Mouse (Mus musculus) heart, embryonic 12.5 days (tissue): ENCODE results near the gene Chrd. TPM values are rescaled to one million over a fixed set of nuclear protein-coding genes. Genes with fewer than 3 reads are reported as not detected.
A peak's percentile ranks its signal among the peaks of the same experiment; 100 is the strongest.

Experiments used
- ATAC-seq: fragments of 200-750 bp; cut with Nextera tagmentation; 2 replicates; pipeline ENCODE4 v1.8.0; 2017; ENCODE audit warnings: moderate TSS enrichment, moderate library complexity; ENCODE audit not compliant: insufficient number of reproducible peaks, low FRiP score
- H3K27ac ChIP-seq: fragments of 300-500 bp; sonication (generic); 2 replicates; pipeline ENCODE4 v1.5.1; 2016; ENCODE audit warnings: mild to moderate bottlenecking, moderate library complexity; ENCODE audit not compliant: poor library complexity, severe bottlenecking
- H3K27me3 ChIP-seq: fragments of 300-500 bp; sonication (generic); replicated peaks from 2 replicates; pipeline ENCODE4 v1.6.1; 2016; ENCODE audit warnings: mild to moderate bottlenecking, moderate library complexity
- H3K36me3 ChIP-seq: fragments of 300-500 bp; sonication (generic); 2 replicates; pipeline ENCODE4 v1.6.1; 2016; ENCODE audit warnings: mild to moderate bottlenecking, moderate library complexity
- H3K4me1 ChIP-seq: fragments of 300-500 bp; sonication (generic); replicated peaks from 2 replicates; pipeline ENCODE4 v1.6.1; 2016; ENCODE audit warnings: mild to moderate bottlenecking
- H3K4me2 ChIP-seq: fragments of 300-500 bp; sonication (generic); 2 replicates; pipeline ENCODE4 v1.6.1; 2016; ENCODE audit warnings: mild to moderate bottlenecking, moderate library complexity
- H3K4me3 ChIP-seq: fragments of 300-500 bp; sonication (generic); 2 replicates; pipeline ENCODE4 v1.5.1; 2016; ENCODE audit warnings: mild to moderate bottlenecking
- H3K9ac ChIP-seq: fragments of 300-500 bp; sonication (generic); 2 replicates; pipeline ENCODE4 v1.6.1; 2016; ENCODE audit warnings: mild to moderate bottlenecking, moderate library complexity
- H3K9me3 ChIP-seq: fragments of 300-500 bp; sonication (generic); replicated peaks from 2 replicates; pipeline ENCODE4 v1.6.1; 2016; ENCODE audit warnings: mild to moderate bottlenecking, moderate library complexity
- WGBS: fragments of 180-500 bp; shearing (Covaris S2); methylation state at CpG from one replicate; pipeline ENCODE4 v1.1.7; 2016; 5-methylcytosine and 5-hydroxymethylcytosine counted together
- polyA plus RNA-seq: library from polyadenylated mRNA; unstranded; fragments of >200 nt; fragmentation: Nextera tagmentation; extraction: Ambion mirVana; gene quantifications from 2 replicates; pipeline ENCODE4 v1.2.1, GENCODE M21; 2016

The Chrd gene
- 0.54 and 0.94 TPM in 2 replicates for polyA plus RNA-seq

DNA sequence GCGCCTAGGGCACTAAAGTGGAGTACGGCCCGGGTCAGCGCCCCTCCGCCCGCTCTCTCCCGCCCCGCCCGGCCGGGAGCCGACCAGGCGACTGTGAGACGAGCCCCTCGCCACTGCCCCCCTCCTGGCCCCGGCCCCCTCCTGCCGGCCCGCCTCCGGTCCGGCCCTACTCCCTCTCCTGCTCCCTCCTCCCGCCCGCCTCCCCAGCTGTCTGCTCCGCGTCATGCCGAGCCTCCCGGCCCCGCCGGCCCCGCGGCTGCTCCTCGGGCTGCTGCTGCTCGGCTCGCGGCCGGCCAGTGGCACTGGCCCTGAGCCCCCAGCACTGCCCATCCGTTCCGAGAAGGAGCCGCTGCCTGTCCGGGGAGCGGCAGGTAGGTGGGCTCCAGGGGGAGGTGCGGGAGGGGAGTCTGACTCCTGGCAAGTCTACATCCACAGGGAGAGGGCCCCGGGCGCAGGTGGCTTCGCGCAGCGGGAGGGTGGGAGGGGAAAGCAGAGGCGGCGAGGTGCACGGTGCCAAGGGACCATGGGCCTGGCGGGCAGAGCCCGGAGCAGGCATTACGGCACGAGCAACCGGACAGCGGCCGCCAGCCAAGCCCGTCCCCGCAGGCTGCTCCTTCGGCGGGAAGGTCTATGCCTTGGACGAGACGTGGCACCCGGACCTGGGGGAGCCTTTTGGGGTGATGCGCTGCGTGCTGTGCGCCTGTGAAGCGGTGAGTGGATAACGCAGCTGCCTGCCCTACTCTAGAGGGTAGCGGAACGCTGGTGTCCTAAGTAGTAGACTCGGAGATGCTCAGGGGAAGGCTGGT, at the start of gene Chrd:
TSS of gene Chrd (plus strand) at position 203 of the 806 bp plus-strand sequence.
- Histone ChIP-seq H3K27ac (no peak within 1 kb of the TSS), H3K27me3 (peaks cover 62% of the 10 kb centered on the region)
- peak; percentile 71 for ATAC-seq

DNA sequence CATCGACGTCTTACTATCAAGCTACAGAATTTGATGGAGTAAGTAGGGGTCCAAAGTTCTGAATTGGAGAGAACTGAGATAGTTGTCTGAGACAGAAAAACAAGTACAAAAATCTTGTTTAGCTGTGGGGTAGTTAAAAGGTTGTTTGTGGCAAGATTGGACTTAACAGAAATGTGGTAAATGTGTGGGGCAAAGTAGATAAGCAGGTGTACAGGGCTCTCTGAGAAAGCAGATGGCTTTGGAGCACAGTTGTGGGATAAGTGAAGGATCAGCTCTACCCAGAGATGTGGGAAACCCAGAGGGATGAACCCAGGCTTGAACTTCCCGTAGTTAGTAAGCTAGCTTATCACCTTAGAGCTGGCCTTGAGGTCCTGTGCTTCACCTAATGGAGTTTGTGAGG, 42.2 kb upstream of the Chrd start:
- Histone ChIP-seq H3K9ac (no peak overlapping the region), H3K4me3 (no peak overlapping the region), H3K4me2 (no peak overlapping the region), H3K36me3 (peaks cover 68% of the 10 kb centered on the region), H3K27ac (no peak overlapping the region), H3K27me3 (no peaks in the 10 kb centered on the region), H3K9me3 (no peaks in the 10 kb centered on the region), H3K4me1 (peaks cover 30% of the 10 kb centered on the region)
- ATAC-seq, result no peak
- 79% methylated on average over 3 of the region's 3 CpGs for WGBS

More for the DNA sequence above, at the start of gene Chrd:
- Histone ChIP-seq H3K4me3 (peak within 1 kb of the TSS; percentile 71), H3K9me3 (no peaks in the 10 kb centered on the region), H3K36me3 (no peaks in the 10 kb centered on the region), H3K4me2 (peak within 1 kb of the TSS; percentile 99), H3K9ac (peak within 1 kb of the TSS; percentile 79), H3K4me1 (peaks cover 19% of the 10 kb centered on the region)
- 1% methylated on average over 58 of the region's 70 CpGs for WGBS

DNA sequence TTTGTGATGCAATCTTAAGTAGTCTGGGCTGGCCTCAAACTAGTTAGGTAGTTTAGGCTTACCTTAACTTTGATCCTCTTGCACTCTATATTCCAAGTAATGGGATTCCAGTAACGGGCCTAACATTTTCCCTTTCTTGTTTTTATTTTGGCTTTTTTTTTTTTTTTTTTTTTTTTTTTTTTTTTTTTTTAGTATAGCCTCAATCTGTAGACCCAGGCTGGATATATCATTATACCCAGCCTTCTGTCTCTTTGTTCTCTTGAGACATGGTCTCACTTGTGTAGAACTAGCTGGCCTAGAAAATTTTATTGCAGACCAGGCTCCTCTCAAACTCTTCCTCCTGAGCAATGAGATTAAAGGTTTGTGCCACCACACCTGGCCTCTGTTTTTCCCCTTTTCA, 41.3 kb upstream of the Chrd start:
- Histone ChIP-seq H3K27ac (no peak overlapping the region), H3K27me3 (0 out of 2 replicates have a peak, but pooled peaks cover 5% of the 10 kb centered on the region), H3K4me1 (peaks cover 37% of the 10 kb centered on the region), H3K9me3 (no peaks in the 10 kb centered on the region), H3K36me3 (peaks cover 59% of the 10 kb centered on the region), H3K4me2 (no peak overlapping the region), H3K9ac (no peak overlapping the region), H3K4me3 (no peak overlapping the region)
- ATAC-seq, result no peak
- 78% methylated on average over 1 of the region's 1 CpGs for WGBS

DNA sequence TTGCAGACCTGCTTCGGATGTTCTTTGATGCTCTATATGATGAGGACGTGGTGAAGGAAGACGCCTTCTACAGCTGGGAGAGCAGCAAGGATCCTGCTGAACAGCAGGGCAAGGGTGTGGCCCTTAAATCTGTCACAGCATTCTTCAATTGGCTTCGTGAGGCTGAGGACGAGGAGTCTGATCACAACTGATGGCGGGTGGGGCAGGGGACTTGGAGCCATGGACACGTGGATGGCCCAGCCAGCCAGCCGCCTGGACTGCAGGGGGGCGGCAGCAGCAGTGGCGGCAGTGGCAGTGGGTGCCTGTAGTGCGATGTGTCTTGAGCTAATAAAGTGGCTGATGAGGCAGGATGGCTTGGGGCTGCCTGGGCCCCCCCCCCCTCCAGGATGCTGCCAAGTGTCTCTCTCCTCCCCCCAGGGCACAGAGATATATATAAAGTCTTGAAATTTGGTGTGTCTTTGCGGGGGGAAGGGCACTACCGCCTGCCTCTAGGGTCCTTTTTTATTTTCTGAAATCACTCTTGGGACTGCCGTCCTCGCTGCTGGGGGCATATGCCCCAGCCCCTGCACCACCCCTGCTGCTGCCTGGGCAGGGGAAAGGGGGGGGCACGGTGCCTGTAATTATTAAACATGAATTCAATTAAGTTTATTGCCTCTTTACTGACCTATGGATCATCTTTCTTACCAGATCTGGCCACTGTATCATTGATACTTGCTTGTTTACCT, 40.5 kb upstream of the Chrd start:
- Histone ChIP-seq H3K36me3 (peaks cover 51% of the 10 kb centered on the region), H3K4me2 (peak overlapping the region; percentile 86), H3K9ac (no peak overlapping the region), H3K4me1 (peaks cover 37% of the 10 kb centered on the region), H3K27me3 (0 out of 2 replicates have a peak, but pooled peaks cover 5% of the 10 kb centered on the region), H3K9me3 (no peaks in the 10 kb centered on the region), H3K4me3 (0 out of 2 replicates have a peak overlapping the region, but pooled peaks have one; percentile 6), H3K27ac (no peak overlapping the region)
- WGBS, result 46% methylated on average over 16 of the region's 16 CpGs
- ATAC-seq, result no peak

DNA sequence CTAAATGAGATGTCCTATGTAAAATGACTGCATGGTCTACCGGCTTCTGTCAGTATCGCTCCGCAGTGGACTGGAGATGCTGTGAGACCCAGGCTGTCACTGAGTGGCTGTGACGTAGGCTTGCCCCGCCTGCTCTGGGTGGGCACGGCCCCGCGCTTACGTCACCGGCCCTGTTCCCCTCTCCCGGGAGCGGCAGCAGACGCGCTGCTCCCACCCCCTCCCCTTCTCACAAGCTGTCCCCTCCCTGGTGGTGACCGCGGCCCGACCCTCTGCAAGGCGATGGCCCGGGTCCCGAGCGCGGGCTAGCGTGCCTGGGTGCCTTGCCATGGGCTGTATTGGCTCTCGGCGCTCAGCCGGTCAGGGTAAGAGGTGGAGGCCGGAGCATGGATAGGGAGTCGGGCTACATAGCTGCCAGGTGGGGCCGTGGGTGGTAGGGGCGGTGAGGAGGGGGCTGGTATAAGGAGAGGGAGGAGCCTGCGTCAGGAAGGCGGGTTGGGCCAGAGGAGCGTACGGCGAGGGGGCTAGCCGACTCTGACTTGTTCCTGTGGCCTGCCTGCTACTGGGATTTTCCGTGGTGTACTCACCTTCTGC, 39.7 kb upstream of the Chrd start, which contains the start of gene Fam131a:
TSS of gene Fam131a (plus strand) at position 131 of the 591 bp plus-strand sequence.
- Histone ChIP-seq H3K4me3 (peak within 1 kb of the TSS; percentile 62), H3K9ac (peak within 1 kb of the TSS; percentile 74), H3K4me2 (peak within 1 kb of the TSS; percentile 86), H3K27me3 (0 out of 2 replicates have a peak, but pooled peaks cover 5% of the 10 kb centered on the region), H3K4me1 (peaks cover 37% of the 10 kb centered on the region), H3K27ac (peak within 1 kb of the TSS; percentile 80), H3K9me3 (no peaks in the 10 kb centered on the region), H3K36me3 (peaks cover 43% of the 10 kb centered on the region)
- under 1% methylated on average over 37 of the region's 37 CpGs for WGBS
- peak; percentile 91 for ATAC-seq

DNA sequence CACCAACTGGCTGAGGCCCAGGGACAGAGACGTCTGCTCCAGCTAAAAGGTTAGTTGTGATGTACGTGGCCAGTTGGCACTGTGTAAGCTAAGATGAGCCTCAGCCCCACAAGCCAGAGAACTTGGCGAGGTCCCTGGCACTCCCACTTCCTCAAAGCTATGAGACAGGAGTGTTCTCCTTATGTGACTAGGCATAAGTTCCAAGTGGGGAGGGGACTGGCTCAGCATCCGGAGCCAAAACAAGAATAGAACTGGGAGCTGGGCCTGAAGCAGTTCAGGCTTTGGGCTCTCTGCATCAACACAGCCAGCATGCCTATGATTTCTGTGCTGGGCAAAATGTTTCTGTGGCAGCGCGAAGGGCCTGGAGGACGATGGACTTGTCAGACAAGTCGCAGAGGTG, 38.1 kb upstream of the Chrd start:
- no peaks in the 10 kb centered on the region for H3K9me3 ChIP-seq
- no peak overlapping the region for H3K9ac ChIP-seq
- H3K4me1 ChIP-seq, result peaks cover 37% of the 10 kb centered on the region
- no peak overlapping the region for H3K4me3 ChIP-seq
- 0 out of 2 replicates have a peak overlapping the region, but pooled peaks have one; percentile 72 for H3K4me2 ChIP-seq
- 69% methylated on average over 8 of the region's 8 CpGs for WGBS
- H3K36me3 ChIP-seq, result peaks cover 28% of the 10 kb centered on the region
- no peak for ATAC-seq
- peak overlapping the region; percentile 6; the same call in 1 of the 2 replicates for H3K27ac ChIP-seq
- H3K27me3 ChIP-seq, result 0 out of 2 replicates have a peak, but pooled peaks cover 5% of the 10 kb centered on the region

DNA sequence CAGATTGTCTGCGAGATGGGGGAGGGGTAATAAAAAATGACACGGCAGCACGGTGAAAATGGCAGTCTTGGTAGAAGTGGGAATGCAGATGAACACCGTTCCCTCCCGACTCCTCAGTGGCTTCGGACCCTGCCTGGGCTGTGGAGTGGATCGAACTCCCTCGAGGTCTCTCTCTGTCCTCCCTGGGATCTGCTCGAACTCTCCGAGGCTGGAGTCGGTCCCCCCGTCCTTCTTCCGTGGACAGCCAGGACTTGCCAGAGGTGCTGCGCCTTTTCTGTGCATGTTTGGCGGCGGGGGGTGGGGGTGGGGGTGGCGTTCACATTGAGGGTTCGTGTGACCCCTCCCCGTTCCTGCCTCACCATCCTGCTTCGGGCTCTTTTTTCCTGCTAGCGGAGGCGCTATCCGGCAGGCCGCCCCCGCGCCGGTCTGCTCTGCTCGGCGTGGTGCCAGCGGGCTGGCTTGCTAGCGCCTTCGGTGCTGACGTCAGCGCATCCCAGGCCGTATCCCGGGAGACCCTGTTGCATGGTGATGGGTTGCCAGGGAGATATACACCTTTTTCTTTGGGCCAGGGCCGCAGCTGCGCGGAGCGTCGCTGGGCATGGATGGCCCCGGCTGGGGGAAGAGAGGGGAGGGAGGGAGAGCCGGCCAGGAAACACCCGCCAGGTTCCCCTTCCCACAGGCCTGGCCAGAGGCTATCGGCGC, 37.2 kb upstream of the Chrd start:
- Histone ChIP-seq H3K4me3 (peak overlapping the region; percentile 39), H3K9ac (peak overlapping the region; percentile 62), H3K27ac (no peak overlapping the region), H3K9me3 (no peaks in the 10 kb centered on the region), H3K36me3 (peaks cover 21% of the 10 kb centered on the region), H3K27me3 (0 out of 2 replicates have a peak, but pooled peaks cover 5% of the 10 kb centered on the region), H3K4me2 (peak overlapping the region; percentile 72), H3K4me1 (peaks cover 37% of the 10 kb centered on the region)
- peak; percentile 63 for ATAC-seq
- 4% methylated on average over 44 of the region's 46 CpGs for WGBS

DNA sequence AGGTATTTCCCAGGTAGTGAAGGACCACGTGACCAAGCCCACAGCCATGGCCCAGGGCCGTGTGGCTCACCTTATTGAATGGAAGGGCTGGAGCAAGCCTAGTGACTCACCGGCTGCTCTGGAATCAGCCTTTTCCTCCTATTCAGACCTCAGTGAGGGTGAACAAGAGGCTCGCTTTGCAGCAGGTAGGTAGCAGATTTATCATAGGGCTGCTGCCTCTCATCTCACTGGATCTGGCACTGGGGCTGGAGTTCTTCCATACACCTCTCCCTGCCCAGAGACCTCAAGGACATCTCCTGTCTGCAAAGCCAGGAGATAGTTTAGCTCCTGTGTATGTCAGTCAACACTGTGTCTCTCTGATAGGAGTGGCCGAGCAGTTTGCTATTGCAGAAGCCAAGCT, 33.7 kb upstream of the Chrd start:
- Histone ChIP-seq H3K27ac (no peak overlapping the region), H3K9me3 (no peaks in the 10 kb centered on the region), H3K27me3 (0 out of 2 replicates have a peak, but pooled peaks cover 5% of the 10 kb centered on the region), H3K4me2 (no peak overlapping the region), H3K36me3 (0 out of 2 replicates have a peak, but pooled peaks cover 7% of the 10 kb centered on the region), H3K4me3 (no peak overlapping the region), H3K4me1 (peaks cover 39% of the 10 kb centered on the region), H3K9ac (no peak overlapping the region)
- 60% methylated on average over 5 of the region's 5 CpGs for WGBS
- ATAC-seq, result no peak

DNA sequence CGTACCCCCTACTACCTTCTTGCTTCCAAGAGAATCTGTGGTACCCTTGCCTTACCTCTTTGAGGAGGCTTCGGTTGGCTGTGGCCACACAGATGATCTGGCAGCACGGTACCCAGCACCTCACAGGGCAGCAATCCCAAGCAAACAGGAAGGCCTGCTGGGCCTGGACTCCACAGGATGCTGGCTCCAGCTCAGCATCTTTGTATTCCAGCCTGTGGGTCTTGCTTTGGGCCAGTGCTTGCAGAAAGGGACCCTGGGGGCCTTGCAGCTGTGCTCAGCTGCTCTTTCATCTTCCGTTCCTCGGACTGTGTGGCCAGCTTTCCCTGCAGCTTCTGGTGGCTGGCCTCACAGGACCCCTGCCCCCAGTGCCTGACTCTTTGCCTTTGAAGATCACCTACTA, 32.9 kb upstream of the Chrd start:
- Histone ChIP-seq H3K27ac (no peak overlapping the region), H3K36me3 (0 out of 2 replicates have a peak, but pooled peaks cover 7% of the 10 kb centered on the region), H3K4me1 (peaks cover 34% of the 10 kb centered on the region), H3K9ac (no peak overlapping the region), H3K27me3 (0 out of 2 replicates have a peak, but pooled peaks cover 5% of the 10 kb centered on the region), H3K4me2 (no peak overlapping the region), H3K4me3 (no peak overlapping the region), H3K9me3 (no peaks in the 10 kb centered on the region)
- 53% methylated on average over 5 of the region's 5 CpGs for WGBS
- no peak for ATAC-seq

DNA sequence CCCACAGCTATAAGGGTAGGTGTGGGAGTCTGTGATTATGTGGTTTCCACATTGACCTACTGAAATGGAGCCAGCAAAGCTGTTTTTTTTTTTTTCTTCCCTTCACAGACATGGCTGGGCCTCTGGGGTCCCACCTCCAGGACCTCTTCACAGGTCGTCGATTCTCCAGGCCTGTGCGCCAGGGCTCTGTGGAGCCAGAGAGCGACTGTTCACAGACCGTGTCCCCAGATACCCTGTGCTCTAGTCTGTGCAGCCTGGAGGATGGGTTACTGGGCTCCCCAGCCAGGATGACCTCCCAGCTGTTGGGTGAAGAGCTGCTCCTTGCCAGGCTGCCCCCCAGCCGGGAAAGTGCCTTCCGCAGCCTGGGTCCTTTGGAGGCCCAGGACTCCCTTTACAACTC, 31.6 kb upstream of the Chrd start:
- H3K36me3 ChIP-seq, result peaks cover 10% of the 10 kb centered on the region; the same call in 1 of the 2 replicates
- ATAC-seq, result no peak
- H3K9me3 ChIP-seq, result no peaks in the 10 kb centered on the region
- H3K4me3 ChIP-seq, result no peak overlapping the region
- H3K27me3 ChIP-seq, result 0 out of 2 replicates have a peak, but pooled peaks cover under 1% of the 10 kb centered on the region
- H3K27ac ChIP-seq, result no peak overlapping the region
- peaks cover 21% of the 10 kb centered on the region for H3K4me1 ChIP-seq
- no peak overlapping the region for H3K4me2 ChIP-seq
- no peak overlapping the region for H3K9ac ChIP-seq
- WGBS, result 59% methylated on average over 7 of the region's 7 CpGs
